Mouse (Mus musculus) right cerebral cortex, postnatal 4 days (tissue): ENCODE measurements around the gene Vmn1r200.
"Not testable (repeated sequence)": the region's sequence is repeated elsewhere in the genome, so short reads cannot be mapped to it uniquely, and the experiment has no call there.

Experiments used
- DNase-seq: peaks from one replicate; pipeline ENCODE4 v3.0.0-alpha.2; 2022

The Vmn1r200 gene

DNA sequence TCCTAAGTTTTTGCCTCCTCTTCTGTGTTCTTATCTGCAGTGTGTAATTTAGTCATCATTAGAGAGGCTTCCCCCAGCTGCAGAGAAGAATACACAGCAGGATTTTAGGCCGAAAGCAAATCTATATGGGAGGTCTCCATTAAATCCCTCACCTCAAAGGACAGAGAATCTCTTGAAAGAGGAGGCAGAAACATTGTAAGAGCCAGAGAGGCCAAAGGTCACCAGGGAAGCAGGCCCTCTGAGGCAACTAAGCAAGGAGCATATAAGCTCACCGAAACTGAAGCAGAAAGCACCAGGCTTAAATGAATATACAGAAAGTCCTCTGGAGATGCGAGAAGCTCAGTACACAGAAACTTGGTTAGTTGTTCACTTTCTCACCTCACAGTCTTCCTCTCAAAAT is at the start of gene Vmn1r200:
TSS of gene Vmn1r200 (plus strand) at position 301 of the 400 bp plus-strand sequence.
- no peak for DNase-seq

DNA sequence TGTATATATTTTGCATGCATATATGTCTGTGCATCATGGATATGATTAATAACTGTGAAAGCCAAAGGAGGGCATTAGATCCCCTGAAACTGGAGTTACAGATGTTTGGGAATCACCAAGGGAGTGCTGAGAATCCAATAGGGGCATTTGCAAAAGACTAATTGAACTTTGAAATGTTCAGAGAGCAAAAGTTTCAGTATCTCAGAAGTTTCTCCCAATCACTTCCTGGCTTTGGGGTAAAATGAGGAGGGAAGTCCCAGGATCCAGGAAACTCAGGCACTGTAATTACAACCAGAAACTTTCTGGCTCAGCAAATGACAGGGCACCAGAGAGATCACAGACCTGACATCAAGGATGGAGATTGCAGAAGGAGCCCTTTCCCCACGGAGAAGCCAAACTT is 40.1 kb upstream of the Vmn1r200 start, which contains the start of gene Vmn1r198:
TSS of gene Vmn1r198 (plus strand) at position 301 of the 400 bp plus-strand sequence.
- no peak for DNase-seq

DNA sequence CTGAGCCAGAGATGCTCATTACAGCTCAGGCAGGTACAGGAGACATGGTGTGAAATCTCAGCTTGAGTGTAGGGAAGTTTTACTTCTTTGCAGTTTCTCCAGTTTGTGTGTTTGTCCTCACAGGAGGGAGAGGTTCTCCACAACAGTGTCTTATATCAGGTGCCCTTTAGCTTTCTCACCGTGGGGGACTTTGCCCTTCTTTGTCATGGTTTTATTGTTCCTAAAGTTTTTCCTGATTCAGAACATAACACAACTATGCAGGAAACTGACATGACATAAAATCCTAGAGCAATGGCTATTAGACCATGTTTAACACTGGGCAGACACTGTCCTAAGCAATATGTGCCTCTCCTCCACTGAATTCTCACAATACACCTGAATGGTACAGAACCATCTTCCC is 39.4 kb upstream of the Vmn1r200 start:
- DNase-seq, result no peak

DNA sequence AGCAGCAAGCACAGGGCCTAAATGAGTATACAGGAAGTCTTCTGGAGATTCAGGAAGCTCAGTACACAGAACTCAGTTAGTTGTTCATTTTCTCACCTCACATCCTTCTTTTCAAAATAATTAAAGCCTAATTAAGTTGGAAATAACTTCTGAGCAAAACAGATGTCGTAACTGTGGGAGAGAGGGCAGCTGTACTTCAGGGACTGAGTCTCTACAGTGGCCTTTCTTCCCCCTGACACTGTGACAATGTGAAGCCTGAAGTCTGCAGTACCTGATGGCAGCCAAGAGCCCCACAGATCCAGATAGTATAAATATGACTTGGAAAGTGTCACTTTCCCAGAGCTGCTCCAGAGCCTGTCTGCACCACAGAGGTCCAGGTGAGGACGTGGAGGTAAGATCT is 10.7 kb upstream of the Vmn1r200 start, which contains the start of gene Vmn1r199:
TSS of gene Vmn1r199 (plus strand) at position 301 of the 400 bp plus-strand sequence.
- no peak for DNase-seq

DNA sequence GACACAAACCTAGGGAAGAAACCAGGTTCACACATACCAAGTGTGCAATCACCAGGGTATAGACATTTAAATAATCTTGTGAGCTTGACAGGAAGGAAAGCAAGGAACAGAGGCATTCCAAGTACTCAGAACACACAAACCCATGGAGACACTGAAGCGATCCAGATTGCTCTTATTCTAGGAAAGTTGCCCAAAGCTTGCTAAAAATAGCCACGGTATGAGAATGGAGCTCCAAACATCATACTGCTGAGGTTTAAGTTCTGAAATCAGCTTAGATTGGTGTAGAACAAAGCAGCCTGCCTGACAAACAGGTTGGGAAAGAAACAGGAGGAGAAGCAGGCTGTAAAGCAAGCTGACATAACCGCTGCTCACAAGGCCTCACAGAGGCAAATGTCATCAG is 9.0 kb upstream of the Vmn1r200 start:
- not testable (repeated sequence) for DNase-seq

DNA sequence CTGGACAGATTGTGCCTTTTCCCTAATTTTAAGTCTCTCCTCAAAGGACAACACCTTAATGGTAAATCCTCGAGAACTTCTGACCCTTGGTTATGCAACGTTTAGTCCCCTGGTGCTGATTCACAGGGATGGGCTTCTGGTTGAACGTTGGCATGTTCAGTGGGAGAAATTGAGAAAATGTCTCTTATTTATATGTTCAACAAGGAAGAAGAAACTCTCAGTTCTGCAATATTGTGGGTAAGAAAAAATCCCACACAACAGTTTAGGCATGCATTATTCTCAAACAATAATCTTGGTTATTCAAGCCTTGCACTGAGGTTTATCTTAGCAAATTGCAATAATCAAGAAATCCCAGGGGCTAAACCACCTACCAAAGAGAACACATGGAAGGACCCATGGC is 6.8 kb upstream of the Vmn1r200 start:
- DNase-seq, result no peak

DNA sequence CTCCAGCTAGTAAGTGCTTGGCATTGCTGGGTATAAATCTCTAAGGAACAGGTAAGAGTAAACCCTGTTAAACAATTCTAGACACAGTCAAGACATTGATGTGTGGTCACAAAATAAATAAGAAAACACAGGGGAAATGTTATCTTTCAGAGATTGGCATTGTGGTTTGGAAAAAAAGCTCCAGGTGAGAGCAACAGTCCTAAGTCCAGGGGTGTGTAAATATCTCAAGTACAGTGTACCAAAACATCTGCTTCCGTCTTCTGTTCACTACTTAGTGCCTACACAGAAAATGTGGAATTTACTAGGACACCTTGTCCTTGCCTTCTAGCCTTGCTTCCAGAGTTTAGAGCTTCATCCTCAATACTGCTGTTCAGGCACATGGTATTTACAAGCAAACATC is 3.1 kb upstream of the Vmn1r200 start:
- no peak for DNase-seq

DNA sequence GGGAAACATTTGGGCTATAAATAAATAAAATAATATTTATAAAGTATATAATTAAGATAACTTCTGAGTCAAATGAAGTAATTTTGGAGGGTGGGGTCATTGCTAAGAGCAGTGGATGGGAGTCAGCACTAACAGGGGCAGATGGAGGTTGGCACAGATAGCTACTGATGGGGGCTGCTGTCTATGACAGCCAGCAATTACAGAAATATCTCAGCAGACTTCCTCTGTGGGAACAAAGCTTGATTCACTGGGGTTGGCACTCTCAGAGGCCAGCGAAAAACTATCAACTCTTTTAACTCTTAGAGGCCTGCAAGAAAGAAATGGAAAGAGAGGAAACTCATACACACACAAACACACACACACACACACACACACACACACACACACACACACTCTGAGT is 12.8 kb downstream of the Vmn1r200 start:
- DNase-seq, result no peak
